Mouse (Mus musculus) midbrain, embryonic 10.5 days (tissue): ENCODE results near the gene Gfm2. TPM values are rescaled to one million over a fixed set of nuclear protein-coding genes. Genes with fewer than 3 reads are reported as not detected.

Source experiments
- DNase-seq: peaks from one replicate; pipeline ENCODE4 v3.0.0-alpha.2; 2017; ENCODE audit warnings: low spot score
- H3K27ac ChIP-seq: fragments of 300-500 bp; sonication (generic); replicated peaks from 2 replicates; pipeline ENCODE4 v1.5.1; 2016; ENCODE audit warnings: mild to moderate bottlenecking
- H3K27me3 ChIP-seq: fragments of 300-500 bp; sonication (generic); 2 replicates; pipeline ENCODE4 v1.6.1; 2016; ENCODE audit warnings: low read depth, mild to moderate bottlenecking; ENCODE audit not compliant: poor library complexity, severe bottlenecking
- H3K36me3 ChIP-seq: fragments of 300-500 bp; sonication (generic); 2 replicates; pipeline ENCODE4 v1.6.1; 2016; ENCODE audit warnings: mild to moderate bottlenecking, moderate library complexity
- H3K4me1 ChIP-seq: fragments of 300-500 bp; sonication (generic); 2 replicates; pipeline ENCODE4 v1.6.1; 2016
- H3K4me3 ChIP-seq: fragments of 300-500 bp; sonication (generic); 2 replicates; pipeline ENCODE4 v1.5.1; 2016; ENCODE audit warnings: mild to moderate bottlenecking, moderate library complexity
- H3K9me3 ChIP-seq: fragments of 300-500 bp; sonication (generic); replicated peaks from 2 replicates; pipeline ENCODE4 v1.6.1; 2016; ENCODE audit warnings: mild to moderate bottlenecking
- WGBS: fragments of 180-500 bp; shearing (Covaris S2); methylation state at CpG from one replicate; pipeline ENCODE4 v1.1.7; 2016; 5-methylcytosine and 5-hydroxymethylcytosine counted together
- polyA plus RNA-seq: library from polyadenylated mRNA; unstranded; fragments of >200 nt; fragmentation: Nextera tagmentation; extraction: Ambion mirVana; gene quantifications from 2 replicates; pipeline ENCODE4 v1.2.1, GENCODE M21; 2016

Gfm2 gene
- polyA plus RNA-seq, 1 experiment from 2014 or later = 45.1 TPM

- Histone ChIP-seq H3K4me3 (no peak overlapping the region), H3K4me1 (peaks cover 15% of the 10 kb centered on the region), H3K36me3 (no peaks in the 10 kb centered on the region), H3K27ac (no peak overlapping the region), H3K27me3 (no peaks in the 10 kb centered on the region), H3K9me3 (no peaks in the 10 kb centered on the region)
- WGBS = 51% methylated on average over 4 of the region's 4 CpGs
- DNase-seq = no peak
Measured at GRCm38 (mm10) chr13:97215563-97215962, 77.8 kb downstream of the Gfm2 start.

- peaks cover 15% of the 10 kb centered on the region for H3K4me1 ChIP-seq
- WGBS = 93% methylated on average over 5 of the region's 5 CpGs
- no peaks in the 10 kb centered on the region for H3K27me3 ChIP-seq
- DNase-seq = no peak
- no peaks in the 10 kb centered on the region for H3K9me3 ChIP-seq
- H3K27ac ChIP-seq = no peak overlapping the region
- no peaks in the 10 kb centered on the region for H3K36me3 ChIP-seq
- H3K4me3 ChIP-seq = no peak overlapping the region
Measured at GRCm38 (mm10) chr13:97216196-97216595, 78.5 kb downstream of the Gfm2 start.

- Histone ChIP-seq H3K4me1 (peaks cover 7% of the 10 kb centered on the region), H3K27ac (no peak overlapping the region), H3K27me3 (no peaks in the 10 kb centered on the region), H3K36me3 (no peaks in the 10 kb centered on the region), H3K4me3 (no peak overlapping the region), H3K9me3 (no peaks in the 10 kb centered on the region)
- no peak for DNase-seq
- 90% methylated on average over 3 of the region's 3 CpGs for WGBS
Measured at GRCm38 (mm10) chr13:97220022-97220421, 82.3 kb downstream of the Gfm2 start.

- Histone ChIP-seq H3K36me3 (no peaks in the 10 kb centered on the region), H3K4me3 (no peak overlapping the region), H3K27ac (no peak overlapping the region), H3K9me3 (0 out of 2 replicates have a peak, but pooled peaks cover 3% of the 10 kb centered on the region), H3K4me1 (no peaks in the 10 kb centered on the region), H3K27me3 (no peaks in the 10 kb centered on the region)
- no peak for DNase-seq
- WGBS = 86% methylated on average over 8 of the region's 8 CpGs
Measured at GRCm38 (mm10) chr13:97223856-97224255, 86.1 kb downstream of the Gfm2 start.

GRCm38 (mm10) chr13:97224341-97224982, 86.7 kb downstream of the Gfm2 start:
- H3K4me1 ChIP-seq = no peaks in the 10 kb centered on the region
- H3K36me3 ChIP-seq = no peaks in the 10 kb centered on the region
- no peak overlapping the region for H3K4me3 ChIP-seq
- H3K27me3 ChIP-seq = no peaks in the 10 kb centered on the region
- H3K27ac ChIP-seq = no peak overlapping the region
- 81% methylated on average over 10 of the region's 10 CpGs for WGBS
- DNase-seq = no peak
- H3K9me3 ChIP-seq = 0 out of 2 replicates have a peak, but pooled peaks cover 3% of the 10 kb centered on the region

GRCm38 (mm10) chr13:97225130-97225529, 87.4 kb downstream of the Gfm2 start:
- Histone ChIP-seq H3K27ac (no peak overlapping the region), H3K4me3 (no peak overlapping the region), H3K36me3 (no peaks in the 10 kb centered on the region), H3K4me1 (no peaks in the 10 kb centered on the region), H3K9me3 (0 out of 2 replicates have a peak, but pooled peaks cover 3% of the 10 kb centered on the region), H3K27me3 (no peaks in the 10 kb centered on the region)
- DNase-seq = no peak
- WGBS = 83% methylated on average over 17 of the region's 17 CpGs

GRCm38 (mm10) chr13:97227795-97228194, 90.1 kb downstream of the Gfm2 start:
- H3K27me3 ChIP-seq = no peaks in the 10 kb centered on the region
- 97% methylated on average over 3 of the region's 3 CpGs for WGBS

GRCm38 (mm10) chr13:97230101-97230500, 92.4 kb downstream of the Gfm2 start:
- no peak for DNase-seq
- no peaks in the 10 kb centered on the region for H3K27me3 ChIP-seq
- H3K9me3 ChIP-seq = 0 out of 2 replicates have a peak, but pooled peaks cover 3% of the 10 kb centered on the region
- H3K4me3 ChIP-seq = no peak overlapping the region
- no peak overlapping the region for H3K27ac ChIP-seq
- 82% methylated on average over 3 of the region's 3 CpGs for WGBS
- H3K36me3 ChIP-seq = no peaks in the 10 kb centered on the region
- peaks cover 4% of the 10 kb centered on the region for H3K4me1 ChIP-seq

More at GRCm38 (mm10) chr13:97227795-97228194, 90.1 kb downstream of the Gfm2 start:
- Histone ChIP-seq H3K27ac (no peak overlapping the region), H3K4me1 (no peaks in the 10 kb centered on the region), H3K4me3 (no peak overlapping the region), H3K36me3 (no peaks in the 10 kb centered on the region), H3K9me3 (0 out of 2 replicates have a peak, but pooled peaks cover 3% of the 10 kb centered on the region)
- DNase-seq = no peak

Other genes starting within 250 kb of the Gfm2 start
- gene Gcnt4, start 213.2 kb upstream of the Gfm2 start, polyA plus RNA-seq = 0.41 and 0.81 TPM in 2 replicates
- not detected in 2 replicates for gene 1700029F12Rik, start 103.6 kb upstream of the Gfm2 start, polyA plus RNA-seq
- 9.5 and 10.6 TPM in 2 replicates for gene Fam169a, start 70.7 kb upstream of the Gfm2 start, polyA plus RNA-seq
- gene Gm6169, start 38.7 kb upstream of the Gfm2 start, polyA plus RNA-seq = 1.3 and 1.8 TPM in 2 replicates
- 57.4 and 60.5 TPM in 2 replicates for gene Nsa2, start within 50 bp of the Gfm2 start, polyA plus RNA-seq
- 18.5 and 19.8 TPM in 2 replicates for gene Hexb, start 60.4 kb downstream of the Gfm2 start, polyA plus RNA-seq
- gene Enc1, start 103.2 kb downstream of the Gfm2 start, polyA plus RNA-seq = 7.5 and 11.2 TPM in 2 replicates